Comparison of ENCODE assay signal across 1 mouse cellular context in genomic region chr10:62862435-62862834, GRCm38 (mm10).
A peak's percentile ranks its signal among the peaks of the same experiment; 100 is the strongest.
TF ChIP-seq lines count a peak whose summit lies in the region.

No protein-coding gene starts in this region.

TF ChIP-seq in MEL, 35 proteins besides CTCF, POLR2A, EP300 and RAD21 (continued from another document):
- TF ChIP-seq MAFK (IDR thresholded peaks at IDR 0.05; ENCODE audit: borderline replicate concordance, low read depth, low read length): no peak
- no peak for TF ChIP-seq BHLHE40 (IDR thresholded peaks at IDR 0.05; ENCODE audit: borderline replicate concordance, low read depth, low read length)
- no peak for TF ChIP-seq TAL1 (IDR thresholded peaks at IDR 0.05; ENCODE audit: low read length)
- TF ChIP-seq ETS1 (IDR thresholded peaks at IDR 0.05; ENCODE audit: low read depth, low read length): no peak
- TF ChIP-seq ZNF384 (IDR thresholded peaks at IDR 0.05; ENCODE audit: low read depth, low read length): peak; percentile 18; the same call in 1 of the 2 replicates
